In genomic region chr19:3325771-3326478, GRCm38 (mm10) we compare ENCODE assay signal across 1 mouse cellular context.
TF ChIP-seq lines count a peak whose summit lies in the region.

No protein-coding gene starts in this region.

TF ChIP-seq in CH12.LX, 34 proteins besides CTCF, POLR2A, EP300 and RAD21 (continued from another document):
- TF ChIP-seq E2F4 (IDR thresholded peaks at IDR 0.05; ENCODE audit: insufficient replicate concordance, low read depth, low read length) (no peak), ETS1 (conservative IDR thresholded peaks at IDR 0.05; ENCODE audit: low read depth, low read length) (no peak), UBTF (IDR thresholded peaks at IDR 0.05; ENCODE audit: low read depth, low read length) (no peak)
